Comparison of ENCODE assay signal across 19 mouse cellular contexts in the genomic region with DNA sequence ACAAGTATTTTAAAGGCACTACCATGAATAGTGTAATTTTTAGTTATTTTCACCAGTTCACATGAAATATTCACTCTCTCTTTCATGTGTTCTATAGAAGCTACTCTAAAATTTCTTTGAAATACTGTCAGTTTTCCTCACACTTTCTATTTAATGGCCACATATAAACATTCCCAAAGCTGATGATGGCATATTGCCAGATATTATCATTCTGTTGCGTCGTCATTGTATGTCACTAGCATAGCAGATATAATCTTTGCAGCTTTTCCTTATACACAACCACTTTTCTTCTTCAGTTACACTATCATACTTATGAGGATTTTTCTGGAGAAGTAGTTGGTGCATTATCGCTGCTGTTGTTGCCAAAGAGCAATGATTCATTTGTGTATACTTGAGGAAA.
DNase-seq lines count a peak whose midpoint lies in the region; ATAC-seq and TF ChIP-seq lines count a peak whose summit lies in the region.
"Had no signal": no experiment of that assay in that cellular context is flagged by ENCODE, and none has a peak within 500 bp of the region (broad histone marks: within the 10 kb centered on the region; RNA-seq: fewer than 3 reads in every experiment).

No protein-coding gene starts in this region.

- no peak overlapping the region for H3K4me2 ChIP-seq in lung, embryonic 14.5 days
- H3K4me2 ChIP-seq in midbrain, embryonic 11.5 days, result no peak overlapping the region
- no peak overlapping the region for H3K4me2 ChIP-seq in midbrain, embryonic 13.5 days (replicated peaks)

- 39% methylated on average over 3 of the region's 3 CpGs for WGBS in lung, embryonic 14.5 days
- WGBS in midbrain, embryonic 11.5 days, result 91% methylated on average over 3 of the region's 3 CpGs
- WGBS in midbrain, embryonic 13.5 days, result 93% methylated on average over 3 of the region's 3 CpGs

- H3K36me3 ChIP-seq in lung, embryonic 14.5 days (ENCODE audit: insufficient read depth), result no peaks in the 10 kb centered on the region
- no peaks in the 10 kb centered on the region for H3K36me3 ChIP-seq in midbrain, embryonic 11.5 days (ENCODE audit: control insufficient read depth, insufficient read depth, low read length)
- H3K36me3 ChIP-seq in midbrain, embryonic 13.5 days, result no peaks in the 10 kb centered on the region
- H3K36me3 ChIP-seq: G1E had no signal

- no peak overlapping the region for H3K4me3 ChIP-seq in lung, embryonic 14.5 days (ENCODE audit: low read depth, low read length)
- H3K4me3 ChIP-seq in midbrain, embryonic 11.5 days (ENCODE audit: low read depth, low read length), result no peak overlapping the region
- H3K4me3 ChIP-seq in midbrain, embryonic 13.5 days (replicated peaks), result no peak overlapping the region

- no peaks in the 10 kb centered on the region for H3K9me3 ChIP-seq in lung, embryonic 14.5 days (ENCODE audit: low read depth, low read length)
- no peaks in the 10 kb centered on the region for H3K9me3 ChIP-seq in midbrain, embryonic 11.5 days (ENCODE audit: control insufficient read depth, low read length)
- no peaks in the 10 kb centered on the region for H3K9me3 ChIP-seq in midbrain, embryonic 13.5 days
- H3K9me3 ChIP-seq: G1E had no signal

- no peak overlapping the region for H3K27ac ChIP-seq in lung, embryonic 14.5 days (ENCODE audit: low read depth)
- H3K27ac ChIP-seq in midbrain, embryonic 11.5 days (ENCODE audit: low read depth, low read length), result no peak overlapping the region
- no peak overlapping the region for H3K27ac ChIP-seq in midbrain, embryonic 13.5 days

- no peak for TF ChIP-seq CTCF in lung, embryonic 14.5 days (IDR thresholded peaks at IDR 0.05; ENCODE audit: low read depth)

- ATAC-seq in lung, embryonic 14.5 days (ENCODE audit: insufficient read depth), result peak; percentile 79
- ATAC-seq in midbrain, embryonic 11.5 days (ENCODE audit: low FRiP score), result no peak
- ATAC-seq in midbrain, embryonic 13.5 days, result no peak
- ATAC-seq: activated CD4-positive, CD25-positive, alpha-beta regulatory T cell, adult 4 months; CD4-positive, CD25-positive, alpha-beta regulatory T cell, adult 4 months; Patski had no signal

- H3K27me3 ChIP-seq in lung, embryonic 14.5 days (ENCODE audit: insufficient read depth, low read length), result no peaks in the 10 kb centered on the region
- H3K27me3 ChIP-seq in midbrain, embryonic 11.5 days (ENCODE audit: control insufficient read depth, insufficient read depth, low read length), result no peaks in the 10 kb centered on the region
- no peaks in the 10 kb centered on the region for H3K27me3 ChIP-seq in midbrain, embryonic 13.5 days
- H3K27me3 ChIP-seq: CH12.LX, Patski had no signal

- peak; percentile 68 for DNase-seq in lung, embryonic 14.5 days
- DNase-seq in lung, postnatal 36 days, result no peak
- DNase-seq in midbrain, embryonic 11.5 days (ENCODE audit: low spot score, missing footprints), result peak; percentile 33
- DNase-seq: adrenal gland, adult 2 months; adrenal gland, adult 8-10 months; adrenal gland, postnatal 10 days; adrenal gland, postnatal 14 days; adrenal gland, postnatal 25 days; adrenal gland, postnatal 36 days; B cell, adult 2 months; cerebellum, adult 11 months; cerebellum, adult 11-12 months; cerebellum, adult 18-20 months had no signal

- H3K4me1 ChIP-seq in lung, embryonic 14.5 days (ENCODE audit: insufficient read depth), result no peaks in the 10 kb centered on the region
- H3K4me1 ChIP-seq in midbrain, embryonic 11.5 days (ENCODE audit: control insufficient read depth, insufficient read depth, low read length), result no peaks in the 10 kb centered on the region
- H3K4me1 ChIP-seq in midbrain, embryonic 13.5 days (replicated peaks), result no peaks in the 10 kb centered on the region

- no peak overlapping the region for H3K9ac ChIP-seq in lung, embryonic 14.5 days
- no peak overlapping the region for H3K9ac ChIP-seq in midbrain, embryonic 11.5 days (ENCODE audit: low read length)
- H3K9ac ChIP-seq in midbrain, embryonic 13.5 days (replicated peaks), result no peak overlapping the region
